Mouse (Mus musculus) yolk sac, embryonic 10.5 days (tissue): ENCODE results near the gene Igbp1b.

Source experiments
- DNase-seq: peaks from one replicate; pipeline ENCODE4 v3.0.0-alpha.2; 2017; ENCODE audit warnings: low spot score

Gene Igbp1b

GRCm38 (mm10) chr6:138658516-138658915 lies at the start of gene Igbp1b:
Igbp1b (minus strand) TSS chr6:138658544.
- DNase-seq: no peak

GRCm38 (mm10) chr6:138682959-138683358 lies 24.6 kb upstream of the Igbp1b start:
- DNase-seq: no peak

- DNase-seq: no peak
Observed at GRCm38 (mm10) chr6:138672704-138673141, 14.4 kb upstream of the Igbp1b start.

GRCm38 (mm10) chr6:138665416-138665815 lies 7.1 kb upstream of the Igbp1b start:
- DNase-seq: no peak

- DNase-seq: no peak
Observed at GRCm38 (mm10) chr6:138645604-138646003, 12.7 kb downstream of the Igbp1b start.

- DNase-seq: no peak
Observed at GRCm38 (mm10) chr6:138639351-138639750, 19.0 kb downstream of the Igbp1b start.

GRCm38 (mm10) chr6:138620786-138621185 lies 37.6 kb downstream of the Igbp1b start:
- no peak for DNase-seq

- DNase-seq: no peak
Observed at GRCm38 (mm10) chr6:138618396-138618795, 39.9 kb downstream of the Igbp1b start.
